Mouse (Mus musculus): Measurements from ENCODE around the gene E2f4. TPM values are rescaled to one million over a fixed set of nuclear protein-coding genes. Genes with fewer than 3 reads are reported as not detected.
"Not testable (repeated sequence)": the region's sequence is repeated elsewhere in the genome, so short reads cannot be mapped to it uniquely, and the experiment has no call there.

Gene E2f4
- polyA plus RNA-seq, 1 experiment from 2014 or later, result 124 TPM

DNA sequence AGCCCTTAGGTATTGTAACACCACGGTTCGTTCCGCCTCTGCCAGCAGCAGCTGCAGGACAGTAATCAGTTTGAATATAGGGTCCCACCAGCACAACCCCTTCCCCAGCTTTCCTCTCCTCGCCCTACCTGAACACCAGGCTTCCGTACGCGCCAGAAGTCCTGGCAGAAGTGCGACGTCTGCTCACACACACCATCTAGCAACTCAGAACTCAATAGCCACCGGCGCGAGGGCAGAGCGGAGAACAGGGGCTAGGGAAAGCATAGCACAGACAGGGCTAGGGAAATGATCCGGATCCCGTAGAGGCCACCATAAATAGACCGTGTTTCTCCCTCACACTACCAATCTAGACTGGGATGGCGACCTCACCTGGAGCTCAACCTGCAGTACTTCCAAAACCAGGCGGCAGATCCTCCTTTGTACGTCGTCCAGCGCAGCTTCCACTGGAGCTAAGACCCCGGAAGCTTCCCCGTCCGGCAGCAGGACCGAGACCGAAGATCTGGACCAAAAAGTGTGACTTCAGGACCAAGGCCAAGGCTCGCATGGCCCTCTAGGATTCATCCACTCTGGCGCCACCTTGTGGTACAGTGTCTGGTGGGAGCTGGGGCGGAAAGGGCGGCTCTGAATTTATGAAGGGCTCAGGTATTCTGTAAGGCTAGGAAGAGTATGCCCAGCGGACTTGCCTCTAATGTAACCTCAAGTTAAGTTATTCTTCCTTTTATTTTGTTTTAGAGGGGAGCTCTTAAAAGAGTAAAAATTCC is 6.7 kb upstream of the E2f4 start:
- peak overlapping the region; percentile 63 for H3K4me3 ChIP-seq
- no peaks in the 10 kb centered on the region for H3K9me3 ChIP-seq (replicated peaks)
- 0 out of 2 replicates have a peak overlapping the region, but pooled peaks have one; percentile 50 for H3K27ac ChIP-seq (replicated peaks)
- peaks cover 1% of the 10 kb centered on the region; the same call in 1 of the 2 replicates for H3K36me3 ChIP-seq
- peaks cover 42% of the 10 kb centered on the region for H3K4me1 ChIP-seq
- 5% methylated on average over 31 of the region's 31 CpGs for WGBS
- peak; percentile 90 for DNase-seq (ENCODE audit: low spot score)
- H3K27me3 ChIP-seq (ENCODE audit: low read depth, poor library complexity, severe bottlenecking), result peaks cover 34% of the 10 kb centered on the region

DNA sequence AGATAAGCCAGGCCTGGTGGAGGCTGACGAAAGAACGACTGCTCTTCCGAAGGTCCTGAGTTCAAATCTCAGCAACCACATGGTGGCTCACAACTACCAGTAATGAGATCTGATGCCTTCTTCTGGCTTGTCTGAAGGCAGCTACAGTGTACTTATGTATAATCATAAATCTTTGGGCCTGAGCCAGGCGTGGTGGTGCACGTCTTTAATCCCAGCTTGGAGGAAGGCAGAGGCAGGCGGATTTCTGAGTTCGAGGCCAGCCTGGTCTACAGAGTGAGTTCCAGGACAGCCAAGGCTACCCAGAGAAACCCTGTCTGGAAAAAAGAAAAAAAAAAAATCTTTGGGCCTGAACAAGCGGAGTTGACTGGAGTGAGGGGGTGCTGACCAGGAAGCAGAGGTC is 6.1 kb upstream of the E2f4 start:
- WGBS, result 91% methylated on average over 8 of the region's 8 CpGs
- H3K4me1 ChIP-seq, result peaks cover 39% of the 10 kb centered on the region
- H3K36me3 ChIP-seq; H3K27ac ChIP-seq (replicated peaks); H3K9me3 ChIP-seq (replicated peaks); DNase-seq (ENCODE audit: low spot score): not testable (repeated sequence)
- H3K4me3 ChIP-seq, result peak overlapping the region; percentile 63; the same call in 1 of the 2 replicates
- H3K27me3 ChIP-seq (ENCODE audit: low read depth, poor library complexity, severe bottlenecking), result peaks cover 34% of the 10 kb centered on the region

- not testable (repeated sequence) for H3K27ac ChIP-seq (replicated peaks); DNase-seq (ENCODE audit: low spot score); H3K36me3 ChIP-seq; H3K4me3 ChIP-seq; H3K9me3 ChIP-seq (replicated peaks)
- peaks cover 34% of the 10 kb centered on the region for H3K27me3 ChIP-seq (ENCODE audit: low read depth, poor library complexity, severe bottlenecking)
- peaks cover 38% of the 10 kb centered on the region for H3K4me1 ChIP-seq
- 64% methylated on average over 3 of the region's 3 CpGs for WGBS
These were observed 5.7 kb upstream of the E2f4 start for GRCm38 (mm10) chr8:105291802-105292201.

- Histone ChIP-seq H3K4me1 (peaks cover 41% of the 10 kb centered on the region), H3K27me3 (ENCODE audit: low read depth, poor library complexity, severe bottlenecking) (peaks cover 34% of the 10 kb centered on the region), H3K27ac (replicated peaks) (no peak overlapping the region), H3K9me3 (replicated peaks) (no peaks in the 10 kb centered on the region), H3K36me3 (no peaks in the 10 kb centered on the region), H3K4me3 (no peak overlapping the region)
- 79% methylated on average over 7 of the region's 7 CpGs for WGBS
- no peak for DNase-seq (ENCODE audit: low spot score)
These were observed 5.0 kb upstream of the E2f4 start for GRCm38 (mm10) chr8:105292471-105292870.

DNA sequence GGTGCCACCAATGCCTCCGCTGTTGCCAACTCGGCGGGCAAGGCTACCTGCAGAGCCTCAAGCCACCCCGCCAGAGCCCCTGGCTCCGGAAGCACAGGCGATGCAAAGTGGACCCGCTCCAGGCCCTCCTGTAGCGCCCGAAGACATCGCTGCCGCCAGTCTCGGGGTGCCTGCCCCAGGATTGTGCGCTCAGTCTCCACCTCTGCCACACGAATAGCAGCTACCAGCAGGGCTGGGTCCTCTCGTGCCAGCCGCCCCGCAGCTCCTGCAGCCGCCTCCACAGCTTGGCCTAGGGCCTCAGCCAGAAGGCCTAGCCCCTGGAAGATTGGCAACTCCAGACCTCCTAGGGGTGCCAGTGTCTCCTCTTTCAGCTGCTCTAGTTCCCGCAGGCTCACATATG is 4.1 kb upstream of the E2f4 start:
- no peak overlapping the region for H3K4me3 ChIP-seq
- peaks cover 34% of the 10 kb centered on the region for H3K27me3 ChIP-seq (ENCODE audit: low read depth, poor library complexity, severe bottlenecking)
- H3K36me3 ChIP-seq, result no peaks in the 10 kb centered on the region
- peaks cover 38% of the 10 kb centered on the region for H3K4me1 ChIP-seq
- 73% methylated on average over 19 of the region's 19 CpGs for WGBS
- no peak overlapping the region for H3K27ac ChIP-seq (replicated peaks)
- H3K9me3 ChIP-seq (replicated peaks), result no peaks in the 10 kb centered on the region
- DNase-seq (ENCODE audit: low spot score), result no peak

DNA sequence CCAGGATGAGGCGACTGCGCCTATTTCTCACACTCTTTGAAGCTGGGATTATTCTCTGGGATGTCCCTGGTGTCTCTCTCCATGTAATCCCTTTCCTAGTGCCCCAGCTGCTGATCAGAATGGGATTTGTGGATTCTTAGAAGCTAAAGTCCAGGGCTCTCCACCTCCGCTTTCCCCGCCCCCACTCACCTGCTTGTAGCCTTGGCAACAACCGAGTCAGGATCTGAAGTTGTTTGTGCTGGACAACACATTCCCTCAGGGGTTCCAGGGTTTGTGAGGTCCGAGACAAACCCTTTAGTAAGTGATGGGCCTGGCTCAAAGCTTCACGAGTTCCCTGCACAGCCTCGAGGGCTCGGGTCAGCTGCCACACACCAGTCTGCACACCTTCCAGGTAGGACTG is 2.7 kb upstream of the E2f4 start:
- Histone ChIP-seq H3K27me3 (ENCODE audit: low read depth, poor library complexity, severe bottlenecking) (peaks cover 31% of the 10 kb centered on the region), H3K4me3 (no peak overlapping the region), H3K9me3 (replicated peaks) (no peaks in the 10 kb centered on the region), H3K36me3 (peaks cover 13% of the 10 kb centered on the region), H3K4me1 (peaks cover 35% of the 10 kb centered on the region), H3K27ac (replicated peaks) (no peak overlapping the region)
- DNase-seq (ENCODE audit: low spot score), result no peak
- 64% methylated on average over 9 of the region's 9 CpGs for WGBS

DNA sequence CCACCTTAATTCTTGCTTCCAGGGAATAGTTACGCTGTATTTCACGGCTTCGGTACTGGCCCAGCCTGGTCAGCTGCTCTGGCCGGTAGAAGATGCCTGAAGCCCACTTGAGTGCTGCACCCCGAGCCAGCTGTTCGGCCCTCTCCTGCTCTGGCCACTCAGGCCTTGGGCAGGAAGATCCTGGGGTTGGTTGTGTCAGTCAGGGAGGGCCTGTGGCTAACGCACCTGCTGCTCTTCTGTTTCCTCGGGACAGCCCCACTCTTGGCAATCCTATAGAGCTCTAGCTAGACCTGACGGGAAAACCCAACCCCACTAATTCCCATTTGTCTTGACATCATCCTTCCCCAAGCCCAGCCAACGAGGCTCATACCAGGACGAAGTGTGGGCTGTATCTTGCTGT is 2.2 kb upstream of the E2f4 start:
- H3K4me3 ChIP-seq, result peak overlapping the region; percentile 16; the same call in 1 of the 2 replicates
- 73% methylated on average over 11 of the region's 11 CpGs for WGBS
- DNase-seq (ENCODE audit: low spot score), result no peak

GRCm38 (mm10) chr8:105295895-105296573 is 1.4 kb upstream of the E2f4 start, which contains the start of gene Exoc3l:
TSS of gene Exoc3l (minus strand) at chr8:105296101.
- Histone ChIP-seq H3K9me3 (replicated peaks) (no peaks in the 10 kb centered on the region), H3K4me3 (peak within 1 kb of the TSS; percentile 90), H3K36me3 (peaks cover 25% of the 10 kb centered on the region), H3K27me3 (ENCODE audit: low read depth, poor library complexity, severe bottlenecking) (peaks cover 19% of the 10 kb centered on the region), H3K27ac (replicated peaks) (peak within 1 kb of the TSS; percentile 84), H3K4me1 (peaks cover 23% of the 10 kb centered on the region)
- no peak for DNase-seq (ENCODE audit: low spot score)
- WGBS, result 65% methylated on average over 11 of the region's 11 CpGs

More for the DNA sequence above, 2.2 kb upstream of the E2f4 start:
- Histone ChIP-seq H3K9me3 (replicated peaks) (no peaks in the 10 kb centered on the region), H3K36me3 (peaks cover 18% of the 10 kb centered on the region), H3K27me3 (ENCODE audit: low read depth, poor library complexity, severe bottlenecking) (peaks cover 26% of the 10 kb centered on the region), H3K27ac (replicated peaks) (no peak overlapping the region), H3K4me1 (peaks cover 30% of the 10 kb centered on the region)

DNA sequence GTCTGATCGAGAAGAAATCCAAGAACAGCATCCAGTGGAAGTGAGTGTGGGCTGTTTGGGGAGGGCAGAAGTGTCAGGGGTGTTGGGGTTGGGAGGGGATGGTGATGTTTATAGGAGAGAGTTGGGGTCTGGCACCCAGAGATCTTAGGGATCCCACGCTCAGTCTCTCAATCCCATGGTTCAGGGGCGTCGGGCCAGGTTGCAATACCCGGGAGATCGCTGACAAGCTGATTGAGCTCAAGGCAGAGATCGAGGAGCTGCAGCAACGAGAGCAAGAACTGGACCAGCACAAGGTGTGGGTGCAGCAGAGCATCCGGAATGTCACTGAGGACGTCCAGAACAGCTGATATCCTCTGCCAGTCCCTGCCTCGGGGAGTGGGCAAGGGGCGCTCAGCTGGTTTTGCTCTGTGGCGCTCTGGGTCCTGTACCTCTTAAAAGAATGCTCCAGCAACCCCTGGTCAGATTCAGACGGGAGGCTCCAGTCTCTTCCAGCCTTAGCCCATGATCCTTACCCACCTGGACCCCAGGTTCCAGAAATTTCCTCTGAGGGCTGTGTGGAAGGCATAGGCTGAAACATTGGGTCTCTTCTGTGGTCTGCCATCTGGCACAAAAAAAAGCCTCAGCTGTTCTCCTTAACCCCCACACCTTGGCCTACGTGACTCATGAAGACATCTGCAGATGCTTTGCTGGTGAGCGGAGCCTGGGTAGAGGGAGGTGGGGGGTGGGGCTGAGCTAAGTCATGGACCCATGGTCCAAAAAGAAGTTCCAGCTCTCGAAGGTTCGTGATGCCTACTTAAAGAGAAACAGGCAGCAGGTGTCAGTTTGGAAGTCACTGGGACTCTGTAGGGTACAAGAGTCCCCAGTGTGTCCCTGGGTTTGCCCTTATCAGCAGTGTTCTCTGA is 1.1 kb downstream of the E2f4 start:
- 66% methylated on average over 18 of the region's 18 CpGs for WGBS
- DNase-seq (ENCODE audit: low spot score), result no peak
- H3K27ac ChIP-seq (replicated peaks), result peak overlapping the region; percentile 84
- peak overlapping the region; percentile 90 for H3K4me3 ChIP-seq
- H3K36me3 ChIP-seq, result peaks cover 51% of the 10 kb centered on the region
- no peaks in the 10 kb centered on the region for H3K9me3 ChIP-seq (replicated peaks)
- peaks cover 23% of the 10 kb centered on the region for H3K4me1 ChIP-seq
- peaks cover under 1% of the 10 kb centered on the region; the same call in 1 of the 2 replicates for H3K27me3 ChIP-seq (ENCODE audit: low read depth, poor library complexity, severe bottlenecking)

DNA sequence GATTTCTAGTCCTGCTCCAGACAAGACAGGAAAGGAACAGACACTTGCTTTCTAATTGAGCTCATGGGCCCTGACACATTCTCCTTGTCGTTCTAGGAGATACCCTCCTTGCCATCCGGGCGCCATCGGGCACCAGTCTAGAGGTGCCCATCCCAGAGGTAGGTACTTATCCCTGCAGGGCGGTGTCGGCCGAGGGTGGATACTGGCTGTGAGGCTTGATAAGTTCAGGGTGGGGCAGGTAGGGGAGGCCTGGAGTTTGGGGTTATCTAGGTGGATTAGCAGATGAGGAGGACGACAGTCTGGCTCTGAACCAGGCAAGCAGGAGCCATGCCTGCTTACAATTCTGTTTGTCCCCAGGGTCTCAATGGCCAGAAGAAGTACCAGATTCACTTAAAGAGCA is 2.5 kb downstream of the E2f4 start:
- H3K36me3 ChIP-seq, result peaks cover 65% of the 10 kb centered on the region
- 95% methylated on average over 8 of the region's 8 CpGs for WGBS
- H3K9me3 ChIP-seq (replicated peaks), result no peaks in the 10 kb centered on the region
- peaks cover 23% of the 10 kb centered on the region for H3K4me1 ChIP-seq
- no peak overlapping the region for H3K27ac ChIP-seq (replicated peaks)
- no peak for DNase-seq (ENCODE audit: low spot score)
- H3K27me3 ChIP-seq (ENCODE audit: low read depth, poor library complexity, severe bottlenecking), result no peaks in the 10 kb centered on the region
- 0 out of 2 replicates have a peak overlapping the region, but pooled peaks have one; percentile 14 for H3K4me3 ChIP-seq

DNA sequence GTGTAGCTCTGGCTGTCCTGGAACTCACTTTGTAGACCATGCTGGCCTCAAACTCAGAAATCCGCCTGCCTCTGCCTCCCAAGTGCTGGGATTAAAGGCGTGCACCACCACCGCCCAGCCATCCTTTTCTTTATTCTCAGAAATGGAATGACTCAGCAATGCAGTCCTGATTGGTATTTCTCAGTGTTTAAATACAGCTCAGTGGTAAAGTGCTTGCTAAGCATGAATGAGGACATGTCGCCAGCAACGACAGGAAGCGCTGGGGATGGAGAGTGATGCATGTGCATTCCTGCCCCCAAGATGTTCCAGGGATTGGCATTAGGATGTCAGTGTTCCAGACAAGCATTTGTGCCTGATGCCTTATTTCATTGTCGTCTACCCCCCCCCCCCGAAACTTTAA is 5.9 kb downstream of the E2f4 start:
- no peaks in the 10 kb centered on the region for H3K27me3 ChIP-seq (ENCODE audit: low read depth, poor library complexity, severe bottlenecking)
- H3K36me3 ChIP-seq, result peaks cover 94% of the 10 kb centered on the region
- H3K27ac ChIP-seq (replicated peaks), result no peak overlapping the region
- peaks cover 23% of the 10 kb centered on the region for H3K4me1 ChIP-seq
- H3K4me3 ChIP-seq, result no peak overlapping the region
- H3K9me3 ChIP-seq (replicated peaks), result no peaks in the 10 kb centered on the region
- DNase-seq (ENCODE audit: low spot score), result no peak
- WGBS, result 88% methylated on average over 8 of the region's 8 CpGs

GRCm38 (mm10) chr8:105303874-105304273 is 6.4 kb downstream of the E2f4 start:
- DNase-seq (ENCODE audit: low spot score), result no peak
- Histone ChIP-seq H3K4me1 (peaks cover 18% of the 10 kb centered on the region), H3K4me3 (no peak overlapping the region), H3K9me3 (replicated peaks) (no peaks in the 10 kb centered on the region), H3K36me3 (peaks cover 94% of the 10 kb centered on the region), H3K27me3 (ENCODE audit: low read depth, poor library complexity, severe bottlenecking) (no peaks in the 10 kb centered on the region), H3K27ac (replicated peaks) (no peak overlapping the region)
- 90% methylated on average over 9 of the region's 9 CpGs for WGBS

Data from midbrain, embryonic 10.5 days (tissue).